Mouse (Mus musculus) MEL (cell line): ENCODE data around the gene Gm19345. TPM values are rescaled to one million over a fixed set of nuclear protein-coding genes. Genes with fewer than 3 reads are reported as not detected.

Experiments used
- DNase-seq: peaks from one replicate; pipeline ENCODE4 v3.0.0; 2011; ENCODE audit warnings: low read depth, low spot score
- H3K27ac ChIP-seq: 2 replicates; pipeline ENCODE4 v1.5.1; 2012; ENCODE audit warnings: low read depth, mild to moderate bottlenecking, control low read depth, low read length, moderate library complexity; ENCODE audit not compliant: control insufficient read depth
- H3K27me3 ChIP-seq, 2 experiments: fragments of 150-350 bp in 1 of 2; sonication (generic) in 1 of 2; 2 replicates each; pipeline ENCODE4 v1.6.1; 2012; ENCODE audit warnings: low read length in 2 of 2, mild to moderate bottlenecking in 2 of 2, improper control_type of control experiment in 1 of 2, moderate library complexity in 1 of 2; ENCODE audit not compliant: insufficient read depth in 2 of 2, control insufficient read depth in 1 of 2
- H3K36me3 ChIP-seq, 2 experiments: 2 replicates each; pipeline ENCODE4 v1.6.1; 2012 to 2014; ENCODE audit warnings: low read length in 2 of 2, improper control_type of control experiment in 1 of 2, inconsistent platforms in 1 of 2, mild to moderate bottlenecking in 1 of 2; ENCODE audit not compliant: insufficient read depth in 2 of 2, control insufficient read depth in 1 of 2
- H3K4me1 ChIP-seq, 2 experiments: fragments of 150-350 bp in 1 of 2; sonication (generic) in 1 of 2; 2 replicates each; pipeline ENCODE4 v1.6.1; 2012; ENCODE audit warnings: low read length in 2 of 2, improper control_type of control experiment in 1 of 2, mild to moderate bottlenecking in 1 of 2; ENCODE audit not compliant: insufficient read depth in 2 of 2, control insufficient read depth in 1 of 2
- H3K4me3 ChIP-seq, 2 experiments: fragments of 150-350 bp in 1 of 2; sonication (generic) in 1 of 2; 2 replicates each; pipeline ENCODE4 v1.5.1; 2012; ENCODE audit warnings: low read depth in 2 of 2, low read length in 2 of 2, mild to moderate bottlenecking in 2 of 2, moderate library complexity in 2 of 2, control low read depth in 1 of 2, improper control_type of control experiment in 1 of 2; ENCODE audit not compliant: control insufficient read depth in 1 of 2, insufficient read depth in 1 of 2
- H3K79me2 ChIP-seq: 2 replicates; pipeline ENCODE4 v1.6.1; 2012; ENCODE audit warnings: mild to moderate bottlenecking, low read length, moderate library complexity; ENCODE audit not compliant: control insufficient read depth, poor library complexity, insufficient read depth
- H3K9ac ChIP-seq: 2 replicates; pipeline ENCODE4 v1.6.1; 2012; ENCODE audit warnings: low read depth, mild to moderate bottlenecking, control low read depth, low read length, moderate library complexity; ENCODE audit not compliant: control insufficient read depth, poor library complexity, severe bottlenecking
- H3K9me3 ChIP-seq: fragments of 150-350 bp; sonication (generic); replicated peaks from 2 replicates; pipeline ENCODE4 v1.6.1; 2012; ENCODE audit warnings: mild to moderate bottlenecking, low read length, improper control_type of control experiment, moderate library complexity; ENCODE audit not compliant: insufficient read depth
- BHLHE40 ChIP-seq: IDR thresholded peaks from 2 replicates; pipeline ENCODE4 v1.6.1; 2012; ENCODE audit warnings: low read depth, mild to moderate bottlenecking, inconsistent platforms, low read length, improper control_type of control experiment, borderline replicate concordance
- CHD1 ChIP-seq: IDR thresholded peaks from 2 replicates; pipeline ENCODE4 v1.6.1; 2012; ENCODE audit warnings: low read depth, mild to moderate bottlenecking, inconsistent platforms, low read length, improper control_type of control experiment
- CTCF ChIP-seq, 3 experiments: IDR thresholded peaks in 2 of 3; conservative IDR thresholded peaks in 1 of 3; 2 replicates each; pipeline ENCODE4 v1.5.1; 2011 to 2012; ENCODE audit warnings: low read length in 3 of 3, low read depth in 2 of 3, mild to moderate bottlenecking in 2 of 3, improper control_type of control experiment in 1 of 3, inconsistent platforms in 1 of 3, mixed read lengths in 1 of 3, moderate library complexity in 1 of 3; ENCODE audit not compliant: control insufficient read depth in 1 of 3, insufficient read depth in 1 of 3, poor library complexity in 1 of 3, severe bottlenecking in 1 of 3
- E2F4 ChIP-seq: IDR thresholded peaks from 2 replicates; pipeline ENCODE4 v1.6.1; 2011; ENCODE audit warnings: low read depth, low read length, improper control_type of control experiment, borderline replicate concordance
- ELF1 ChIP-seq: IDR thresholded peaks from 2 replicates; pipeline ENCODE4 v1.6.1; 2014; ENCODE audit warnings: low read depth, mild to moderate bottlenecking, inconsistent platforms, low read length, improper control_type of control experiment, moderate library complexity
- GABPA ChIP-seq: IDR thresholded peaks from 2 replicates; pipeline ENCODE4 v1.6.1; 2012; ENCODE audit warnings: low read depth, mild to moderate bottlenecking, inconsistent platforms, low read length, improper control_type of control experiment, moderate library complexity
- GATA1 ChIP-seq: IDR thresholded peaks from 2 replicates; pipeline ENCODE4 v1.6.1; 2011; ENCODE audit warnings: low read depth, low read length, improper control_type of control experiment
- HCFC1 ChIP-seq: IDR thresholded peaks from 2 replicates; pipeline ENCODE4 v1.6.1; 2012; ENCODE audit warnings: low read depth, mild to moderate bottlenecking, inconsistent platforms, low read length, improper control_type of control experiment, moderate library complexity
- JUND ChIP-seq: IDR thresholded peaks from 2 replicates; pipeline ENCODE4 v1.6.1; 2011; ENCODE audit warnings: low read depth, mild to moderate bottlenecking, improper control_type of control experiment, low read length
- KAT2A ChIP-seq: conservative IDR thresholded peaks from 2 replicates; pipeline ENCODE4 v1.6.1; 2012; ENCODE audit warnings: low read depth, low read length, improper control_type of control experiment, inconsistent platforms
- MAFK ChIP-seq: IDR thresholded peaks from 2 replicates; pipeline ENCODE4 v1.6.1; 2011; ENCODE audit warnings: low read depth, mild to moderate bottlenecking, low read length, improper control_type of control experiment, borderline replicate concordance
- MAX ChIP-seq: IDR thresholded peaks from 2 replicates; pipeline ENCODE4 v1.6.1; 2011; ENCODE audit warnings: low read length, improper control_type of control experiment
- MEF2A ChIP-seq: IDR thresholded peaks from 2 replicates; pipeline ENCODE4 v1.6.1; 2014; ENCODE audit warnings: low read depth, mild to moderate bottlenecking, inconsistent platforms, low read length, improper control_type of control experiment; ENCODE audit not compliant: poor library complexity, insufficient replicate concordance, severe bottlenecking; ENCODE audit errors: extremely low read depth
- MXI1 ChIP-seq: IDR thresholded peaks from 2 replicates; pipeline ENCODE4 v1.6.1; 2011; ENCODE audit warnings: mild to moderate bottlenecking, low read depth, low read length, improper control_type of control experiment
- MYC ChIP-seq: IDR thresholded peaks from 2 replicates; pipeline ENCODE4 v1.6.1; 2011; ENCODE audit warnings: low read depth, mild to moderate bottlenecking, low read length, improper control_type of control experiment, moderate library complexity
- NRF1 ChIP-seq: IDR thresholded peaks from 2 replicates; pipeline ENCODE4 v1.6.1; 2014; ENCODE audit warnings: low read depth, mild to moderate bottlenecking, inconsistent platforms, low read length, improper control_type of control experiment, moderate library complexity; ENCODE audit not compliant: poor library complexity, insufficient read depth, severe bottlenecking
- POLR2A ChIP-seq, 2 experiments: IDR thresholded peaks; 2 replicates each; pipeline ENCODE4 v1.6.1; 2011 to 2012; ENCODE audit warnings: low read length in 2 of 2, mild to moderate bottlenecking in 2 of 2, control low read depth in 1 of 2, improper control_type of control experiment in 1 of 2, low read depth in 1 of 2, moderate library complexity in 1 of 2; ENCODE audit not compliant: control insufficient read depth in 1 of 2, insufficient read depth in 1 of 2, poor library complexity in 1 of 2
- RAD21 ChIP-seq: IDR thresholded peaks from 2 replicates; pipeline ENCODE4 v1.6.1; 2011; ENCODE audit warnings: mild to moderate bottlenecking, low read depth, low read length, improper control_type of control experiment
- RCOR1 ChIP-seq: IDR thresholded peaks from 2 replicates; pipeline ENCODE4 v1.6.1; 2012; ENCODE audit warnings: low read depth, mild to moderate bottlenecking, inconsistent platforms, low read length, improper control_type of control experiment
- SIN3A ChIP-seq: IDR thresholded peaks from 2 replicates; pipeline ENCODE4 v1.6.1; 2012; ENCODE audit warnings: low read length, improper control_type of control experiment, inconsistent platforms
- SMC3 ChIP-seq: IDR thresholded peaks from 2 replicates; pipeline ENCODE4 v1.6.1; 2011; ENCODE audit warnings: low read depth, low read length, improper control_type of control experiment
- TAL1 ChIP-seq: IDR thresholded peaks from 2 replicates; pipeline ENCODE4 v1.6.1; 2012; ENCODE audit warnings: mild to moderate bottlenecking, inconsistent platforms, low read length, moderate library complexity, mixed read lengths
- TBP ChIP-seq: IDR thresholded peaks from 2 replicates; pipeline ENCODE4 v1.8.0; 2011; ENCODE audit warnings: low read depth, low read length, improper control_type of control experiment
- TCF12 ChIP-seq: IDR thresholded peaks from 2 replicates; pipeline ENCODE4 v1.6.1; 2014; ENCODE audit warnings: low read depth, mild to moderate bottlenecking, inconsistent platforms, low read length, improper control_type of control experiment, moderate library complexity
- USF1 ChIP-seq: IDR thresholded peaks from 2 replicates; pipeline ENCODE4 v1.6.1; 2014; ENCODE audit warnings: low read depth, mild to moderate bottlenecking, inconsistent platforms, low read length, improper control_type of control experiment, moderate library complexity
- ZC3H11A ChIP-seq: IDR thresholded peaks from 2 replicates; pipeline ENCODE4 v1.6.1; 2012; ENCODE audit warnings: low read depth, mild to moderate bottlenecking, inconsistent platforms, low read length, improper control_type of control experiment
- ZNF384 ChIP-seq: IDR thresholded peaks from 2 replicates; pipeline ENCODE4 v1.6.1; 2012; ENCODE audit warnings: low read depth, mild to moderate bottlenecking, inconsistent platforms, low read length, improper control_type of control experiment
- polyA plus RNA-seq, 2 experiments: library from polyadenylated mRNA; stranded (reverse) in 1 of 2; unstranded in 1 of 2; fragments of >175 nt in 1 of 2; fragments of >200 nt in 1 of 2; gene quantifications; 2 replicates each; pipeline versions ENCODE4 v1.2.1 to v1.2.4; 2012; ENCODE audit warnings: low replicate concordance in 2 of 2, low read depth in 1 of 2; ENCODE audit not compliant: insufficient read length in 2 of 2, insufficient read depth in 1 of 2, missing spikeins in 1 of 2
- total RNA-seq: library from RNA; depleted of rRNA; stranded (reverse); fragments of 300-350 nt; gene quantifications from 2 replicates; pipeline ENCODE4 v1.2.3, GENCODE M21; 2012

Gm19345 gene
- total and polyA plus RNA-seq, 3 experiments, result not detected

DNA sequence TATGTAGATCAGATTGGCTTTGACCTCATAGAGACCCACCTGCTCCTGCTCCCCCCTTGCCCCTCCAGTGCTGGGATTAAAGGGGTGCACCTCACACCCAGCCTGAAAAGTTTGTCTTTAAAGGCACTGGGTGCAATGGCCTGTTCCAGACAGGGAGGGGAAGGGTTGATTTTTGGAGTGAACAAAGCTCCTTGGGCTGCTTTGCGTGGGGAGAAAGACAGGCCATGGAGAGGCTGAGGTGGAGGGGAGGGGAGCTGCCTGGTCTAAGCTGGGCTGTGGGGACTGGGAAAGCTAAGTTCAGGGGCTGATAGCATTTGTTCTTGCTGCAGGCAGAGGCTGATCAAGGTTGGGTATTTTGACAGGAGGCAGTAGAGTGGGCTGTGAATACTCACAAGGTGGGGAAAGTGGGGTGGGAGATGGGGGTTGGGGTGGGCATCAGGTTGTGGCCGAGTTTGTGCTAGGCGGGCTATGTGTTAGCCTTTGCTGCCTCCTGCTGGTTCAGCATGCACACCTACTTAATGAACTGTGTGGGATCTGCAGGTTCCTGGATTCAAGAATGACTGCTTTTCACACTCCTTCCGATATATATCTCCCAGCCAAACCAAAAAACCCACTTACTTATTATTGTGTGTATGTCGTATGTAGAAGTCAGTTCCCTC is 20.3 kb downstream of the Gm19345 start:
- peak overlapping the region; percentile 28 for H3K9ac ChIP-seq
- peaks cover 0 to 19% of the 10 kb centered on the region in 2 experiments; a peak in 2 of 4 replicates for H3K36me3 ChIP-seq
- H3K79me2 ChIP-seq, result no peaks in the 10 kb centered on the region
- H3K9me3 ChIP-seq, result no peaks in the 10 kb centered on the region
- H3K27me3 ChIP-seq, result no peaks in the 10 kb centered on the region
- peaks cover 0 to 20% of the 10 kb centered on the region in 2 experiments for H3K4me1 ChIP-seq
- H3K4me3 ChIP-seq, result peak overlapping the region; percentile 35 to 43; a peak in 3 of 4 replicates
- TF ChIP-seq SIN3A, result 0 out of 2 replicates have a peak, but pooled peaks have one; percentile 2
- TF ChIP-seq RAD21, result peak; percentile 84
- 0 out of 2 replicates have a peak, but pooled peaks have one; percentile 38 for TF ChIP-seq HCFC1
- peak; percentile 57 to 84 (median 81) for TF ChIP-seq CTCF (IDR thresholded peaks at IDR 0.05 in 2 of 3, conservative IDR thresholded peaks at IDR 0.05 in 1 of 3; ENCODE audit: control insufficient read depth in 1 of 3, insufficient read depth in 1 of 3, low read depth in 2 of 3, low read length in 3 of 3, poor library complexity in 1 of 3, severe bottlenecking in 1 of 3)
- no peak for TF ChIP-seq MAFK
- no peak for TF ChIP-seq TAL1
- TF ChIP-seq MYC, result no peak
- TF ChIP-seq ZC3H11A, result peak; percentile 83
- TF ChIP-seq SMC3, result peak; percentile 74
- H3K27ac ChIP-seq, result peak overlapping the region; percentile 62
- peak; percentile 75 for DNase-seq

DNA sequence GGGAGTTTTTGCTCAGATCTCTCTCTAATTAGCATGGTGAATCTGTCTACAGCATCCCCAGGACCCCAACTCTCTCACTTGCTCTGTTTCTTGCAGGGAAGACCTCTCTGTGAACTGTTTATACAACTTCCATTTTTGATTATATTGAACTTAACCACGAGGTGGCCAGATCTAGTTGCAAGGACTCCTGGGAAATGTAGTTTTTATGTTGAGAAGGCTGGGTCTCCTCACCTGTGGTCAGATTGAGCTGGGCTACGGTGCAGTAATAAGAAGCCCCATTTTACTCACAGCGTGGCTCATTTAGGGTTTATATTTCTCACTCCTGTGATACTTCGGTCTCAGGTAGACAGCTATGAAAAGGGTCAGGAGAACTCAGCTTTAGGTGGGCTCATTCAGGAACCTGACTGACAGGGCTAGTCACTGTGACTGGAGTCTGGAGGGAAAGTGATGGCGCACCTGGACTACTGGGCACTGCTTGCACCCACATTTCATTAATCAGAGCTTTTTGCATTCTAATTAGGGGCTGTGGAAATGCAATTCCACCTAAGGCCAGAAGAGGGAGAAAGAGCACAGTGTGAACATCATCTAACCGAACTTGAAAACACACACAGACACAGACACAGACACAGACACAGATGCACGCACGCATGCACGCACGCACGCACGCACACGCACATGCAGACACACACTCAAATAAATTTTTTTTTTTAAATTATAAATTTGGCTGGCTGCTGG is 24.3 kb downstream of the Gm19345 start:
- no peaks in the 10 kb centered on the region for H3K27me3 ChIP-seq
- peak; percentile 85 for DNase-seq
- TF ChIP-seq RCOR1 (no peak), CTCF (IDR thresholded peaks at IDR 0.05 in 2 of 3, conservative IDR thresholded peaks at IDR 0.05 in 1 of 3; ENCODE audit: control insufficient read depth in 1 of 3, insufficient read depth in 1 of 3, low read depth in 2 of 3, low read length in 3 of 3, poor library complexity in 1 of 3, severe bottlenecking in 1 of 3) (peak; percentile 16 to 79 (median 69); a peak in 5 of 6 replicates), TCF12 (no peak), ELF1 (no peak), NRF1 (0 out of 2 replicates have a peak, but pooled peaks have one; percentile 43), TBP (no peak), USF1 (peak; percentile 84), MYC (peak; percentile 90), BHLHE40 (no peak), JUND (no peak), GATA1 (no peak), POLR2A (IDR thresholded peaks at IDR 0.05; ENCODE audit: control insufficient read depth in 1 of 2, insufficient read depth in 1 of 2, low read depth in 1 of 2, low read length in 2 of 2, poor library complexity in 1 of 2) (no peak), MEF2A (no peak), CHD1 (no peak), ZC3H11A (peak; percentile 31; the same call in 1 of the 2 replicates), HCFC1 (peak; percentile 96), E2F4 (no peak), MXI1 (peak; percentile 62), SMC3 (peak; percentile 54), KAT2A (peak; percentile 68), MAX (peak; percentile 66), GABPA (no peak), ZNF384 (peak; percentile 45; the same call in 1 of the 2 replicates), RAD21 (peak; percentile 52)

More for the DNA sequence above, 24.3 kb downstream of the Gm19345 start:
- Histone ChIP-seq H3K4me3 (peak overlapping the region; percentile 30 to 35; a peak in 3 of 4 replicates), H3K9ac (peak overlapping the region; percentile 57), H3K4me1 (peaks cover 0 to 11% of the 10 kb centered on the region in 2 experiments; a peak in 3 of 4 replicates), H3K27ac (peak overlapping the region; percentile 52), H3K79me2 (no peaks in the 10 kb centered on the region), H3K9me3 (no peaks in the 10 kb centered on the region), H3K36me3 (peaks cover 0 to 14% of the 10 kb centered on the region in 2 experiments; a peak in 2 of 4 replicates)
